Mouse (Mus musculus): ENCODE measurements around the gene Nnat.
A peak's percentile ranks its signal among the peaks of the same experiment; 100 is the strongest.

The Nnat gene

DNA sequence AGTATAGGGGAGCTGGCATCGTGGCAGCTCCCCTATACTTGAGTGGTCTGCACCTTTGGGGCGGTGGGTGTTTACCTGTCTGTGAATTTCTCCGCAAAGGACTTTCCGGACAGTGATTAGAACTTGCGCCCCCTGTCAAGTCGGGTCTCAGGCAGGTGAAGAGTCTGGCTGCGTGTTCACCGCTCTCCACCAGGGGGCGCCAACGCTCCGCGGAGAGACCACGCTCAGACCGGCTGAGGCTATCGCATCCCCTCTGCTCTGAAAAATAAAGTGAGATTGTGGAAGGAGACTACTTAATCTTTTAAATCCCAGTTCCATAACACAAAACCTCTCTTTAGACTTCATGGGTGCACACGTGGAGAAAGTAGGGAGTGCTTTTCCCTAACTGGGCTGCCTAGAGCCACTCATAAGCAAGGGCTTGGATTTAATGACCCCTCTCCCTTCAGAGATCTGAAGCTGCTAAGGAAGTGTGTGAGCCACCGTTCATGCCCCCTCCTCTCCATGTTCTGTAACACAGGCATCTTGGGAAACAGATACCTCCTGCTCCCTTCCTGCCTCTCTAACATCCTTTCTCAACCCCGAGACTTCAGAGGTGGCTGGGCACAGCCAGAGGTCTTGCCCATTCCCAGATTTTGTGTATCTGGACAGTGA, 45.3 kb downstream of the Nnat start:
- peak; percentile 54 to 68 for DNase-seq (ENCODE audit: low spot score in 2 of 2)

GRCm38 (mm10) chr2:157607542-157608236, 47.8 kb downstream of the Nnat start:
- no peak for DNase-seq (ENCODE audit: low spot score in 2 of 2)

DNA sequence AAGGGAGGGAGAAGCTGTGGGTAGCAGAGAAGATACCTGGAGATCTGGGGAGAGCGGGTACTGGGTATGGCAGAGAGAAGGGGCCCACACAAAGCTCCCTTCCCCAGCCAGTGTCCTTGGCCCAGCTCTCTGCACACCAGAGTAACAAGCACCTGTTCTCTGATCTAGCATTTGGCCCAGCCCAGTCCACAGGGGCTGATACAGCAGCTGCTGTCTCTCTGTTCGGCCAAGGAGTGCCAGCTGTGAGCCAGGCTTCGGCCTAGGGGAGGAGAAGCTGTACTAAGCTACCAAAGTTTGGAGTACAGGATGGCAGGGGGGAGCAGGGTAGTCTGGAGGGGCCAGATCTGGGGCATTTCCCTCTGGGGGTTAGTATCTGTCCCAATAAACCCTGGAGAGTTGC, 51.9 kb downstream of the Nnat start:
- no peak for DNase-seq (ENCODE audit: low spot score in 2 of 2)

All from urinary bladder, postnatal 36 days (tissue).